In genomic region chr5:134266404-134266803, GRCm38 (mm10) we compare ENCODE assay signal across 12 mouse cellular contexts. TPM values are rescaled to one million over a fixed set of nuclear protein-coding genes. Genes with fewer than 3 reads are reported as not detected.
A peak's percentile ranks its signal among the peaks of the same experiment; 100 is the strongest.
DNase-seq lines count a peak whose midpoint lies in the region; ATAC-seq lines count a peak whose summit lies in the region.
"Had no signal": no experiment of that assay in that cellular context is flagged by ENCODE, and none has a peak within 500 bp of the region (broad histone marks: within the 10 kb centered on the region; RNA-seq: fewer than 3 reads in every experiment).

No protein-coding gene starts in this region.

- no peaks in the 10 kb centered on the region for H3K9me3 ChIP-seq in embryonic facial prominence, embryonic 14.5 days (ENCODE audit: control insufficient read depth, low read length)
- no peaks in the 10 kb centered on the region for H3K9me3 ChIP-seq in hindbrain, embryonic 16.5 days (ENCODE audit: control insufficient read depth, low read length)
- H3K9me3 ChIP-seq: embryonic facial prominence, embryonic 15.5 days; neural tube, embryonic 13.5 days; stomach, embryonic 15.5 days had no signal

- H3K9ac ChIP-seq in embryonic facial prominence, embryonic 14.5 days (ENCODE audit: low read depth, low read length), result no peak overlapping the region
- no peak overlapping the region for H3K9ac ChIP-seq in hindbrain, embryonic 16.5 days (ENCODE audit: low read depth, low read length)
- H3K9ac ChIP-seq: embryonic facial prominence, embryonic 15.5 days; lung, embryonic 14.5 days; neural tube, embryonic 13.5 days; stomach, embryonic 15.5 days had no signal

- 0 out of 2 replicates have a peak overlapping the region, but pooled peaks have one; percentile 1 for H3K27ac ChIP-seq in embryonic facial prominence, embryonic 14.5 days (replicated peaks; ENCODE audit: low read depth, low read length)
- H3K27ac ChIP-seq in hindbrain, embryonic 16.5 days (ENCODE audit: low read depth, low read length), result no peak overlapping the region
- H3K27ac ChIP-seq: embryonic facial prominence, embryonic 15.5 days; neural tube, embryonic 13.5 days; stomach, embryonic 15.5 days had no signal

- H3K36me3 ChIP-seq in embryonic facial prominence, embryonic 14.5 days (ENCODE audit: control insufficient read depth, insufficient read depth, low read length), result peaks cover 100% of the 10 kb centered on the region
- peaks cover 53% of the 10 kb centered on the region for H3K36me3 ChIP-seq in hindbrain, embryonic 16.5 days (ENCODE audit: control insufficient read depth, insufficient read depth, low read length)

- H3K4me3 ChIP-seq in embryonic facial prominence, embryonic 14.5 days (ENCODE audit: low read depth, low read length), result no peak overlapping the region
- H3K4me3 ChIP-seq in hindbrain, embryonic 16.5 days (ENCODE audit: low read length), result no peak overlapping the region
- H3K4me3 ChIP-seq: embryonic facial prominence, embryonic 15.5 days; neural tube, embryonic 13.5 days; stomach, embryonic 15.5 days had no signal

- no peaks in the 10 kb centered on the region for H3K4me1 ChIP-seq in embryonic facial prominence, embryonic 14.5 days (ENCODE audit: control insufficient read depth, insufficient read depth, low read length)
- no peaks in the 10 kb centered on the region for H3K4me1 ChIP-seq in hindbrain, embryonic 16.5 days (ENCODE audit: control insufficient read depth, insufficient read depth, low read depth, low read length)
- H3K4me1 ChIP-seq: neural tube, embryonic 13.5 days; stomach, embryonic 15.5 days had no signal

- no peaks in the 10 kb centered on the region for H3K27me3 ChIP-seq in embryonic facial prominence, embryonic 14.5 days (replicated peaks; ENCODE audit: control insufficient read depth, insufficient read depth, low read length)
- no peaks in the 10 kb centered on the region for H3K27me3 ChIP-seq in hindbrain, embryonic 16.5 days (replicated peaks; ENCODE audit: control insufficient read depth, insufficient read depth, low read length)
- H3K27me3 ChIP-seq: embryonic facial prominence, embryonic 15.5 days; neural tube, embryonic 13.5 days; stomach, embryonic 15.5 days had no signal

- WGBS in embryonic facial prominence, embryonic 14.5 days, result 84% methylated on average over 18 of the region's 18 CpGs
- WGBS in hindbrain, embryonic 16.5 days, result 81% methylated on average over 18 of the region's 18 CpGs

- ATAC-seq in embryonic facial prominence, embryonic 14.5 days (ENCODE audit: low read depth), result no peak
- peak; percentile 61 for ATAC-seq in neutrophil, adult 5-6 weeks (ENCODE audit: extremely low read depth, insufficient number of reproducible peaks, low FRiP score, poor library complexity, severe bottlenecking)
- no peak for ATAC-seq in hindbrain, embryonic 16.5 days

- peak; percentile 46 for DNase-seq in adrenal gland, postnatal 14 days
- DNase-seq in adrenal gland, postnatal 4 days (ENCODE audit: low spot score in 2 of 2), result no peak
- peak; percentile 98 for DNase-seq in CD4-positive, CD25-positive, alpha-beta regulatory T cell, adult 2 months (ENCODE audit: low read depth, low spot score)
- no peak for DNase-seq in embryonic facial prominence, embryonic 14.5 days (ENCODE audit: low spot score)
- DNase-seq in ovary, postnatal 10 days (ENCODE audit: low spot score), result no peak
- DNase-seq in cerebellum, adult 8-10 months, result no peak
- DNase-seq: lung, embryonic 14.5 days had no signal

- no peak overlapping the region for H3K4me2 ChIP-seq in embryonic facial prominence, embryonic 14.5 days (ENCODE audit: low read depth, low read length)
- no peak overlapping the region for H3K4me2 ChIP-seq in hindbrain, embryonic 16.5 days (ENCODE audit: low read length)
- H3K4me2 ChIP-seq: embryonic facial prominence, embryonic 15.5 days; lung, embryonic 14.5 days; neural tube, embryonic 13.5 days; stomach, embryonic 15.5 days had no signal

RNA-seq across cellular contexts. Expression of gene Ncf1, which starts 37.0 kb away (rescaled TPM):
- 8.1 and 12.4 TPM in 2 replicates for total RNA-seq in adrenal gland, postnatal 14 days (2021)
- total RNA-seq in adrenal gland, postnatal 4 days (2021), result 10 to 100 TPM in 1 of 2 experiments, 1 to 10 TPM in 1; 5.2 to 10.3 TPM
- polyA plus RNA-seq in embryonic facial prominence, embryonic 14.5 days (2014; fragmentation: Nextera tagmentation; extraction: Ambion mirVana), result 7.2 TPM in 2 replicates
- 432 and 448 TPM in 2 replicates for total RNA-seq in neutrophil, adult 5-6 weeks (2017)
- polyA plus RNA-seq in hindbrain, embryonic 16.5 days (2015; fragmentation: Nextera tagmentation; extraction: Ambion mirVana), result 2.3 and 2.7 TPM in 2 replicates

RNA-seq across cellular contexts. Expression of gene Gtf2i, which starts 48.2 kb away (rescaled TPM):
- 231 and 237 TPM in 2 replicates for total RNA-seq in adrenal gland, postnatal 14 days (2021)
- 100 to 1,000 TPM; 266 to 270 TPM for total RNA-seq in adrenal gland, postnatal 4 days (2021)
- 141 and 168 TPM in 2 replicates for polyA plus RNA-seq in embryonic facial prominence, embryonic 14.5 days (2014; fragmentation: Nextera tagmentation; extraction: Ambion mirVana)
- total RNA-seq in neutrophil, adult 5-6 weeks (2017), result 36.2 and 37.6 TPM in 2 replicates
- polyA plus RNA-seq in hindbrain, embryonic 16.5 days (2015; fragmentation: Nextera tagmentation; extraction: Ambion mirVana), result 132 and 141 TPM in 2 replicates

Comparison
In these comparisons a context has a peak if more than half of its experiments do, and no peak if none do; other contexts are left out.
1. DNase-seq: peak in adrenal gland, postnatal 14 days (single experiment) and CD4-positive, CD25-positive, alpha-beta regulatory T cell, adult 2 months (single experiment); none in adrenal gland, postnatal 4 days (0 of 2), embryonic facial prominence, embryonic 14.5 days (single experiment), ovary, postnatal 10 days (single experiment) and cerebellum, adult 8-10 months (single experiment).
2. RNA of gene Ncf1, which starts 37.0 kb away (total RNA-seq): 432 to 448 TPM in neutrophil, adult 5-6 weeks; 5.2 to 10.3 TPM in adrenal gland, postnatal 4 days and 8.1 to 12.4 TPM in adrenal gland, postnatal 14 days; every median in the first group is over 10 times any median in the second.